Mouse (Mus musculus): ENCODE data around the gene Prkra. TPM values are rescaled to one million over a fixed set of nuclear protein-coding genes. Genes with fewer than 3 reads are reported as not detected.
"Not testable (repeated sequence)": the region's sequence is repeated elsewhere in the genome, so short reads cannot be mapped to it uniquely, and the experiment has no call there.

The Prkra gene
- polyA plus RNA-seq, 1 experiment from 2014 or later = 49.9 TPM

GRCm38 (mm10) chr2:76647441-76647869 lies 360 bp downstream of the Prkra start:
- no peaks in the 10 kb centered on the region for H3K27me3 ChIP-seq (ENCODE audit: insufficient read depth, poor library complexity, severe bottlenecking)
- H3K4me1 ChIP-seq = peaks cover 18% of the 10 kb centered on the region
- H3K4me3 ChIP-seq = peak overlapping the region; percentile 86
- no peaks in the 10 kb centered on the region for H3K9me3 ChIP-seq
- no peak for DNase-seq (ENCODE audit: low spot score)
- under 1% methylated on average over 32 of the region's 32 CpGs for WGBS
- peak overlapping the region; percentile 92 for H3K27ac ChIP-seq
- H3K36me3 ChIP-seq = peaks cover 11% of the 10 kb centered on the region; the same call in 1 of the 2 replicates

GRCm38 (mm10) chr2:76643801-76644200 lies 4.0 kb downstream of the Prkra start:
- H3K36me3 ChIP-seq = peaks cover 45% of the 10 kb centered on the region
- no peak overlapping the region for H3K4me3 ChIP-seq
- DNase-seq (ENCODE audit: low spot score) = no peak
- H3K27ac ChIP-seq = no peak overlapping the region
- H3K27me3 ChIP-seq (ENCODE audit: insufficient read depth, poor library complexity, severe bottlenecking) = no peaks in the 10 kb centered on the region
- H3K9me3 ChIP-seq = no peaks in the 10 kb centered on the region
- peaks cover 18% of the 10 kb centered on the region for H3K4me1 ChIP-seq

GRCm38 (mm10) chr2:76639637-76640036 lies 8.2 kb downstream of the Prkra start:
- DNase-seq (ENCODE audit: low spot score) = no peak
- H3K4me3 ChIP-seq = no peak overlapping the region
- no peaks in the 10 kb centered on the region for H3K27me3 ChIP-seq (ENCODE audit: insufficient read depth, poor library complexity, severe bottlenecking)
- 90% methylated on average over 2 of the region's 2 CpGs for WGBS
- peaks cover 82% of the 10 kb centered on the region for H3K36me3 ChIP-seq
- H3K9me3 ChIP-seq = no peaks in the 10 kb centered on the region
- H3K27ac ChIP-seq = no peak overlapping the region
- H3K4me1 ChIP-seq = peaks cover 4% of the 10 kb centered on the region; the same call in 1 of the 2 replicates

- peaks cover 90% of the 10 kb centered on the region for H3K36me3 ChIP-seq
Observed at GRCm38 (mm10) chr2:76631600-76631999, 16.2 kb downstream of the Prkra start.

GRCm38 (mm10) chr2:76630293-76630692 lies 17.5 kb downstream of the Prkra start:
- Histone ChIP-seq H3K36me3 (peaks cover 90% of the 10 kb centered on the region), H3K9me3 (peaks cover 6% of the 10 kb centered on the region; the same call in 1 of the 2 replicates), H3K4me3 (no peak overlapping the region), H3K4me1 (no peaks in the 10 kb centered on the region), H3K27ac (no peak overlapping the region), H3K27me3 (ENCODE audit: insufficient read depth, poor library complexity, severe bottlenecking) (no peaks in the 10 kb centered on the region)
- no peak for DNase-seq (ENCODE audit: low spot score)
- WGBS = 83% methylated on average over 12 of the region's 12 CpGs

More at GRCm38 (mm10) chr2:76631600-76631999, 16.2 kb downstream of the Prkra start:
- Histone ChIP-seq H3K27ac (no peak overlapping the region), H3K9me3 (peaks cover 3% of the 10 kb centered on the region; the same call in 1 of the 2 replicates), H3K27me3 (ENCODE audit: insufficient read depth, poor library complexity, severe bottlenecking) (no peaks in the 10 kb centered on the region), H3K4me3 (no peak overlapping the region), H3K4me1 (no peaks in the 10 kb centered on the region)
- WGBS = 95% methylated on average over 4 of the region's 4 CpGs
- DNase-seq (ENCODE audit: low spot score) = no peak

- not testable (repeated sequence) for H3K9me3 ChIP-seq; H3K27ac ChIP-seq; H3K4me1 ChIP-seq; H3K27me3 ChIP-seq (ENCODE audit: insufficient read depth, poor library complexity, severe bottlenecking); DNase-seq (ENCODE audit: low spot score); H3K4me3 ChIP-seq
- H3K36me3 ChIP-seq = peaks cover 45% of the 10 kb centered on the region
- 82% methylated on average over 2 of the region's 2 CpGs for WGBS
Observed at GRCm38 (mm10) chr2:76622316-76622715, 25.5 kb downstream of the Prkra start.

GRCm38 (mm10) chr2:76621724-76622123 lies 26.1 kb downstream of the Prkra start:
- Histone ChIP-seq H3K9me3 (0 out of 2 replicates have a peak, but pooled peaks cover 3% of the 10 kb centered on the region), H3K36me3 (peaks cover 40% of the 10 kb centered on the region), H3K4me1 (no peaks in the 10 kb centered on the region), H3K27me3 (ENCODE audit: insufficient read depth, poor library complexity, severe bottlenecking) (no peaks in the 10 kb centered on the region), H3K4me3 (no peak overlapping the region), H3K27ac (no peak overlapping the region)
- no peak for DNase-seq (ENCODE audit: low spot score)
- 82% methylated on average over 1 of the region's 1 CpGs for WGBS

GRCm38 (mm10) chr2:76620188-76620587 lies 27.6 kb downstream of the Prkra start:
- 83% methylated on average over 5 of the region's 5 CpGs for WGBS
- Histone ChIP-seq H3K36me3 (peaks cover 24% of the 10 kb centered on the region), H3K9me3 (no peaks in the 10 kb centered on the region), H3K4me1 (no peaks in the 10 kb centered on the region), H3K4me3 (no peak overlapping the region), H3K27ac (no peak overlapping the region), H3K27me3 (ENCODE audit: insufficient read depth, poor library complexity, severe bottlenecking) (no peaks in the 10 kb centered on the region)
- no peak for DNase-seq (ENCODE audit: low spot score)

- Histone ChIP-seq H3K9me3 (no peaks in the 10 kb centered on the region), H3K4me1 (no peaks in the 10 kb centered on the region), H3K4me3 (no peak overlapping the region), H3K27ac (no peak overlapping the region), H3K27me3 (ENCODE audit: insufficient read depth, poor library complexity, severe bottlenecking) (no peaks in the 10 kb centered on the region), H3K36me3 (peaks cover 5% of the 10 kb centered on the region; the same call in 1 of the 2 replicates)
- WGBS = 56% methylated on average over 1 of the region's 1 CpGs
- no peak for DNase-seq (ENCODE audit: low spot score)
Observed at GRCm38 (mm10) chr2:76618078-76618477, 29.7 kb downstream of the Prkra start.

- Histone ChIP-seq H3K4me3 (no peak overlapping the region), H3K36me3 (no peaks in the 10 kb centered on the region), H3K27me3 (ENCODE audit: insufficient read depth, poor library complexity, severe bottlenecking) (no peaks in the 10 kb centered on the region), H3K9me3 (no peaks in the 10 kb centered on the region), H3K4me1 (no peaks in the 10 kb centered on the region), H3K27ac (no peak overlapping the region)
- 83% methylated on average over 3 of the region's 3 CpGs for WGBS
- DNase-seq (ENCODE audit: low spot score) = no peak
Observed at GRCm38 (mm10) chr2:76611996-76612395, 35.8 kb downstream of the Prkra start.

GRCm38 (mm10) chr2:76610326-76611104 lies 37.3 kb downstream of the Prkra start:
- Histone ChIP-seq H3K36me3 (no peaks in the 10 kb centered on the region), H3K27ac (no peak overlapping the region), H3K9me3 (no peaks in the 10 kb centered on the region), H3K4me1 (no peaks in the 10 kb centered on the region), H3K4me3 (no peak overlapping the region), H3K27me3 (ENCODE audit: insufficient read depth, poor library complexity, severe bottlenecking) (no peaks in the 10 kb centered on the region)
- 65% methylated on average over 10 of the region's 10 CpGs for WGBS
- no peak for DNase-seq (ENCODE audit: low spot score)

- Histone ChIP-seq H3K4me1 (no peaks in the 10 kb centered on the region), H3K36me3 (no peaks in the 10 kb centered on the region), H3K9me3 (no peaks in the 10 kb centered on the region), H3K4me3 (no peak overlapping the region), H3K27me3 (ENCODE audit: insufficient read depth, poor library complexity, severe bottlenecking) (no peaks in the 10 kb centered on the region), H3K27ac (no peak overlapping the region)
- no peak for DNase-seq (ENCODE audit: low spot score)
- 78% methylated on average over 3 of the region's 3 CpGs for WGBS
Observed at GRCm38 (mm10) chr2:76606704-76607103, 41.1 kb downstream of the Prkra start.

- no peak overlapping the region for H3K27ac ChIP-seq
- no peak for DNase-seq (ENCODE audit: low spot score)
- no peaks in the 10 kb centered on the region for H3K27me3 ChIP-seq (ENCODE audit: insufficient read depth, poor library complexity, severe bottlenecking)
- no peak overlapping the region for H3K4me3 ChIP-seq
- no peaks in the 10 kb centered on the region for H3K4me1 ChIP-seq
- no peaks in the 10 kb centered on the region for H3K36me3 ChIP-seq
- 77% methylated on average over 1 of the region's 1 CpGs for WGBS
- no peaks in the 10 kb centered on the region for H3K9me3 ChIP-seq
Observed at GRCm38 (mm10) chr2:76602256-76602655, 45.6 kb downstream of the Prkra start.

Measured in heart, embryonic 10.5 days (tissue).